Mouse (Mus musculus) heart, embryonic 14.5 days (tissue): ENCODE data around the gene Trmu. TPM values are rescaled to one million over a fixed set of nuclear protein-coding genes. Genes with fewer than 3 reads are reported as not detected.

Experiments
- ATAC-seq: fragments of 200-750 bp; cut with Nextera tagmentation; 2 replicates; pipeline ENCODE4 v1.8.0; 2017; ENCODE audit warnings: low read depth, moderate TSS enrichment; ENCODE audit not compliant: insufficient number of reproducible peaks, insufficient read depth, low FRiP score
- H3K27ac ChIP-seq, 2 experiments: fragments of 200-500 bp in 1 of 2; fragments of 300-500 bp in 1 of 2; sonication (generic) in 1 of 2; replicated peaks in 1 of 2; 2 replicates each; pipeline ENCODE4 v1.5.1; 2012 to 2014; ENCODE audit warnings: low read depth in 2 of 2, low read length in 2 of 2, control low read depth in 1 of 2, mild to moderate bottlenecking in 1 of 2, mixed read lengths in 1 of 2; ENCODE audit not compliant: control insufficient read depth in 1 of 2, insufficient read depth in 1 of 2
- H3K27me3 ChIP-seq: fragments of 300-500 bp; sonication (generic); 2 replicates; pipeline ENCODE4 v1.6.1; 2014; ENCODE audit warnings: mild to moderate bottlenecking, low read length, control low read depth; ENCODE audit not compliant: control insufficient read depth, insufficient read depth
- H3K36me3 ChIP-seq: fragments of 300-500 bp; sonication (generic); 2 replicates; pipeline ENCODE4 v1.6.1; 2014; ENCODE audit warnings: mild to moderate bottlenecking, control low read depth, low read length, mixed read lengths; ENCODE audit not compliant: control insufficient read depth, insufficient read depth
- H3K4me1 ChIP-seq, 2 experiments: fragments of 200-500 bp in 1 of 2; fragments of 300-500 bp in 1 of 2; sonication (generic) in 1 of 2; 2 replicates each; pipeline ENCODE4 v1.6.1; 2012 to 2014; ENCODE audit warnings: low read length in 2 of 2, control low read depth in 1 of 2, mixed read lengths in 1 of 2; ENCODE audit not compliant: control insufficient read depth in 2 of 2, insufficient read depth in 2 of 2
- H3K4me2 ChIP-seq: fragments of 300-500 bp; sonication (generic); 2 replicates; pipeline ENCODE4 v1.6.1; 2014; ENCODE audit warnings: mild to moderate bottlenecking, low read length
- H3K4me3 ChIP-seq, 2 experiments: fragments of 200-500 bp in 1 of 2; fragments of 300-500 bp in 1 of 2; sonication (generic) in 1 of 2; 2 replicates each; pipeline ENCODE4 v1.5.1; 2012 to 2014; ENCODE audit warnings: low read length in 2 of 2, mild to moderate bottlenecking in 2 of 2, control low read depth in 1 of 2, low read depth in 1 of 2, moderate library complexity in 1 of 2; ENCODE audit not compliant: control insufficient read depth in 1 of 2, insufficient read depth in 1 of 2
- H3K9ac ChIP-seq: fragments of 300-500 bp; sonication (generic); 2 replicates; pipeline ENCODE4 v1.6.1; 2014; ENCODE audit warnings: mild to moderate bottlenecking, low read length
- H3K9me3 ChIP-seq: fragments of 300-500 bp; sonication (generic); 2 replicates; pipeline ENCODE4 v1.6.1; 2016; ENCODE audit warnings: low read length, control low read depth; ENCODE audit not compliant: control insufficient read depth
- WGBS: fragments of 180-500 bp; shearing (Covaris S2); extraction: QIAGEN DNeasy Blood & Tissue Kit; methylation state at CpG from one replicate; pipeline ENCODE4 v1.1.7; 2014; 5-methylcytosine and 5-hydroxymethylcytosine counted together
- polyA plus RNA-seq: library from polyadenylated mRNA; unstranded; fragments of >200 nt; fragmentation: Nextera tagmentation; extraction: Ambion mirVana; gene quantifications from 2 replicates; pipeline ENCODE4 v1.2.1, GENCODE M21; 2014

Gene Trmu
- polyA plus RNA-seq, 1 experiment from 2014 or later, result 26.5 TPM

GRCm38 (mm10) chr15:85909931-85910330 lies 30.8 kb downstream of the Trmu start:
- Histone ChIP-seq H3K36me3 (no peaks in the 10 kb centered on the region), H3K4me2 (no peak overlapping the region), H3K27ac (no peak overlapping the region), H3K27me3 (no peaks in the 10 kb centered on the region), H3K9me3 (no peaks in the 10 kb centered on the region), H3K9ac (no peak overlapping the region), H3K4me1 (peaks cover 4 to 13% of the 10 kb centered on the region in 2 experiments; a peak in 2 of 4 replicates), H3K4me3 (no peak overlapping the region)
- ATAC-seq, result no peak; the same call in 1 of the 2 replicates
- 45% methylated on average over 10 of the region's 10 CpGs for WGBS

GRCm38 (mm10) chr15:85913605-85914004 lies 34.5 kb downstream of the Trmu start:
- Histone ChIP-seq H3K4me3 (no peak overlapping the region), H3K9me3 (0 out of 2 replicates have a peak, but pooled peaks cover 2% of the 10 kb centered on the region), H3K9ac (no peak overlapping the region), H3K4me1 (peaks cover 4 to 13% of the 10 kb centered on the region in 2 experiments; a peak in 2 of 4 replicates), H3K27me3 (no peaks in the 10 kb centered on the region), H3K36me3 (no peaks in the 10 kb centered on the region), H3K4me2 (no peak overlapping the region), H3K27ac (no peak overlapping the region)
- no peak for ATAC-seq
- 35% methylated on average over 2 of the region's 2 CpGs for WGBS

GRCm38 (mm10) chr15:85919191-85919891 lies 40.2 kb downstream of the Trmu start:
- Histone ChIP-seq H3K9me3 (0 out of 2 replicates have a peak, but pooled peaks cover 2% of the 10 kb centered on the region), H3K27ac (no peak overlapping the region), H3K4me3 (no peak overlapping the region), H3K4me1 (peaks cover 0 to 2% of the 10 kb centered on the region in 2 experiments; a peak in 1 of 4 replicates), H3K36me3 (peaks cover 4% of the 10 kb centered on the region; the same call in 1 of the 2 replicates), H3K27me3 (no peaks in the 10 kb centered on the region), H3K9ac (no peak overlapping the region), H3K4me2 (no peak overlapping the region)
- WGBS, result 73% methylated on average over 8 of the region's 8 CpGs
- no peak for ATAC-seq

- no peak overlapping the region for H3K9ac ChIP-seq
- 0 out of 2 replicates have a peak, but pooled peaks cover 2% of the 10 kb centered on the region for H3K9me3 ChIP-seq
- ATAC-seq, result no peak
- no peak overlapping the region for H3K4me2 ChIP-seq
- H3K4me3 ChIP-seq, result no peak overlapping the region
- WGBS, result 80% methylated on average over 8 of the region's 8 CpGs
- H3K36me3 ChIP-seq, result peaks cover 4% of the 10 kb centered on the region; the same call in 1 of the 2 replicates
- peaks cover 0 to 2% of the 10 kb centered on the region in 2 experiments; a peak in 1 of 4 replicates for H3K4me1 ChIP-seq
- no peaks in the 10 kb centered on the region for H3K27me3 ChIP-seq
- H3K27ac ChIP-seq, result no peak overlapping the region
Observed at GRCm38 (mm10) chr15:85919892-85920248, 40.8 kb downstream of the Trmu start.

GRCm38 (mm10) chr15:85921855-85922254 lies 42.7 kb downstream of the Trmu start:
- H3K4me1 ChIP-seq, result peaks cover 0 to 2% of the 10 kb centered on the region in 2 experiments; a peak in 1 of 4 replicates
- 93% methylated on average over 11 of the region's 11 CpGs for WGBS
- no peak for ATAC-seq
- H3K4me3 ChIP-seq, result no peak overlapping the region
- no peaks in the 10 kb centered on the region for H3K27me3 ChIP-seq
- peaks cover 15% of the 10 kb centered on the region; the same call in 1 of the 2 replicates for H3K36me3 ChIP-seq
- no peak overlapping the region for H3K9ac ChIP-seq
- H3K9me3 ChIP-seq, result no peaks in the 10 kb centered on the region
- no peak overlapping the region for H3K4me2 ChIP-seq
- no peak overlapping the region for H3K27ac ChIP-seq

- peaks cover 11% of the 10 kb centered on the region; the same call in 1 of the 2 replicates for H3K36me3 ChIP-seq
- no peaks in the 10 kb centered on the region for H3K9me3 ChIP-seq
- 38% methylated on average over 12 of the region's 12 CpGs for WGBS
- ATAC-seq, result no peak
- H3K9ac ChIP-seq, result no peak overlapping the region
- peaks cover 6 to 11% of the 10 kb centered on the region in 2 experiments; a peak in 3 of 4 replicates for H3K4me1 ChIP-seq
- H3K27me3 ChIP-seq, result no peaks in the 10 kb centered on the region
- H3K4me3 ChIP-seq, result no peak overlapping the region
- H3K27ac ChIP-seq, result no peak overlapping the region
- no peak overlapping the region for H3K4me2 ChIP-seq
Observed at GRCm38 (mm10) chr15:85928161-85928560, 49.0 kb downstream of the Trmu start.

- H3K4me2 ChIP-seq, result no peak overlapping the region
- H3K27me3 ChIP-seq, result no peaks in the 10 kb centered on the region
- 21% methylated on average over 5 of the region's 5 CpGs for WGBS
- no peak overlapping the region for H3K4me3 ChIP-seq
- H3K9ac ChIP-seq, result 0 out of 2 replicates have a peak overlapping the region, but pooled peaks have one; percentile 1
- peak; percentile 80; the same call in 1 of the 2 replicates for ATAC-seq
- peaks cover 6 to 8% of the 10 kb centered on the region in 2 experiments for H3K4me1 ChIP-seq
- H3K36me3 ChIP-seq, result 0 out of 2 replicates have a peak, but pooled peaks cover 3% of the 10 kb centered on the region
- peak overlapping the region; percentile 9 to 58; a peak in 2 of 4 replicates for H3K27ac ChIP-seq
- H3K9me3 ChIP-seq, result no peaks in the 10 kb centered on the region
Observed at GRCm38 (mm10) chr15:85935627-85936049, 56.5 kb downstream of the Trmu start.
